In genomic region chr6:87001995-87002394, GRCm38 (mm10) we compare ENCODE assay signal across 8 mouse cellular contexts. TPM values are rescaled to one million over a fixed set of nuclear protein-coding genes. Genes with fewer than 3 reads are reported as not detected.
DNase-seq lines count a peak whose midpoint lies in the region; ATAC-seq and TF ChIP-seq lines count a peak whose summit lies in the region.

No protein-coding gene starts in this region.

- 90% methylated on average over 6 of the region's 6 CpGs for WGBS in heart, embryonic 16.5 days
- WGBS in limb, embryonic 13.5 days, result 91% methylated on average over 6 of the region's 6 CpGs
- 95% methylated on average over 6 of the region's 6 CpGs for WGBS in limb, embryonic 10.5 days
- WGBS in intestine, embryonic 16.5 days, result 87% methylated on average over 6 of the region's 6 CpGs

- no peak for TF ChIP-seq POLR2A in myocyte (IDR thresholded peaks at IDR 0.05; ENCODE audit: insufficient read length, low read depth)

- no peak overlapping the region for H3ac ChIP-seq in myocyte (ENCODE audit: control insufficient read depth, insufficient read length)

- no peaks in the 10 kb centered on the region for H3K27me3 ChIP-seq in heart, embryonic 16.5 days (ENCODE audit: control insufficient read depth, insufficient read depth, low read length)
- H3K27me3 ChIP-seq in limb, embryonic 13.5 days, result no peaks in the 10 kb centered on the region
- no peaks in the 10 kb centered on the region for H3K27me3 ChIP-seq in limb, embryonic 10.5 days (ENCODE audit: low read depth, poor library complexity, severe bottlenecking)
- no peaks in the 10 kb centered on the region for H3K27me3 ChIP-seq in intestine, embryonic 16.5 days (replicated peaks; ENCODE audit: control insufficient read depth, insufficient read depth, low read length)
- H3K27me3 ChIP-seq in myocyte (ENCODE audit: control insufficient read depth, insufficient read depth, insufficient read length), result no peaks in the 10 kb centered on the region

- H3K79me2 ChIP-seq in myocyte (ENCODE audit: control insufficient read depth, insufficient read depth), result no peaks in the 10 kb centered on the region

- no peak for DNase-seq in heart, postnatal 4 days
- no peak for DNase-seq in limb, embryonic 10.5 days (ENCODE audit: low spot score)
- DNase-seq in urinary bladder, postnatal 4 days (ENCODE audit: low spot score in 2 of 2), result no peak
- no peak for DNase-seq in gastrocnemius, postnatal 4 days (ENCODE audit: low spot score in 2 of 2)

- peaks cover 9% of the 10 kb centered on the region for H3K4me1 ChIP-seq in heart, embryonic 16.5 days (ENCODE audit: control insufficient read depth, insufficient read depth, low read length)
- peaks cover 5% of the 10 kb centered on the region; the same call in 1 of the 2 replicates for H3K4me1 ChIP-seq in limb, embryonic 13.5 days
- H3K4me1 ChIP-seq in limb, embryonic 10.5 days, result no peaks in the 10 kb centered on the region
- H3K4me1 ChIP-seq in intestine, embryonic 16.5 days (ENCODE audit: control insufficient read depth, insufficient read depth, low read length), result peaks cover 6% of the 10 kb centered on the region; the same call in 1 of the 2 replicates

- no peak for ATAC-seq in heart, embryonic 16.5 days (replicated peaks; ENCODE audit: extremely low read depth, insufficient read depth, low FRiP score)
- no peak for ATAC-seq in limb, embryonic 13.5 days (ENCODE audit: low FRiP score, low read depth)
- peak; percentile 53 for ATAC-seq in intestine, embryonic 16.5 days

- H3K4me3 ChIP-seq in heart, embryonic 16.5 days (ENCODE audit: low read length), result no peak overlapping the region
- H3K4me3 ChIP-seq in limb, embryonic 13.5 days, result no peak overlapping the region
- no peak overlapping the region for H3K4me3 ChIP-seq in limb, embryonic 10.5 days
- no peak overlapping the region for H3K4me3 ChIP-seq in intestine, embryonic 16.5 days (ENCODE audit: low read length)
- H3K4me3 ChIP-seq in myocyte, result no peak overlapping the region

- no peak overlapping the region for H3K4me2 ChIP-seq in heart, embryonic 16.5 days (ENCODE audit: low read depth, low read length)
- H3K4me2 ChIP-seq in limb, embryonic 13.5 days (replicated peaks), result no peak overlapping the region
- no peak overlapping the region for H3K4me2 ChIP-seq in intestine, embryonic 16.5 days (ENCODE audit: low read depth, low read length)
- peak overlapping the region; percentile 66 for H3K4me2 ChIP-seq in myocyte (ENCODE audit: low read depth)

- H3K9me3 ChIP-seq in heart, embryonic 16.5 days (replicated peaks; ENCODE audit: control insufficient read depth, low read length), result no peaks in the 10 kb centered on the region
- no peaks in the 10 kb centered on the region for H3K9me3 ChIP-seq in limb, embryonic 13.5 days
- H3K9me3 ChIP-seq in limb, embryonic 10.5 days (replicated peaks), result no peaks in the 10 kb centered on the region
- no peaks in the 10 kb centered on the region for H3K9me3 ChIP-seq in intestine, embryonic 16.5 days (ENCODE audit: control insufficient read depth, low read length)

- H3K9ac ChIP-seq in heart, embryonic 16.5 days (ENCODE audit: low read length), result no peak overlapping the region
- no peak overlapping the region for H3K9ac ChIP-seq in limb, embryonic 13.5 days
- no peak overlapping the region for H3K9ac ChIP-seq in intestine, embryonic 16.5 days (ENCODE audit: low read depth, low read length)

- H3K36me3 ChIP-seq in heart, embryonic 16.5 days (ENCODE audit: control insufficient read depth, insufficient read depth), result peaks cover 7% of the 10 kb centered on the region; the same call in 1 of the 2 replicates
- H3K36me3 ChIP-seq in limb, embryonic 13.5 days, result peaks cover 24% of the 10 kb centered on the region
- peaks cover 20% of the 10 kb centered on the region for H3K36me3 ChIP-seq in limb, embryonic 10.5 days
- no peaks in the 10 kb centered on the region for H3K36me3 ChIP-seq in intestine, embryonic 16.5 days (ENCODE audit: control insufficient read depth, insufficient read depth, low read length)
- peaks cover 15% of the 10 kb centered on the region for H3K36me3 ChIP-seq in myocyte (ENCODE audit: control insufficient read depth, insufficient read depth)

- peak overlapping the region; percentile 76 for H3K27ac ChIP-seq in heart, embryonic 16.5 days (ENCODE audit: low read length)
- peak overlapping the region; percentile 45; the same call in 1 of the 2 replicates for H3K27ac ChIP-seq in limb, embryonic 13.5 days
- H3K27ac ChIP-seq in limb, embryonic 10.5 days, result no peak overlapping the region
- peak overlapping the region; percentile 5; the same call in 1 of the 2 replicates for H3K27ac ChIP-seq in intestine, embryonic 16.5 days (ENCODE audit: low read length)

TF ChIP-seq in myocyte, 11 proteins besides CTCF, POLR2A, EP300 and RAD21:
- TF ChIP-seq SRF (IDR thresholded peaks at IDR 0.05; ENCODE audit: control insufficient read depth, insufficient read length, low read depth) (no peak), REST (IDR thresholded peaks at IDR 0.05; ENCODE audit: insufficient read depth, insufficient read length) (no peak), CEBPB (IDR thresholded peaks at IDR 0.05; ENCODE audit: insufficient read depth, poor library complexity, severe bottlenecking) (no peak), TCF12 (IDR thresholded peaks at IDR 0.05; ENCODE audit: insufficient read depth, poor library complexity, severe bottlenecking) (no peak), E2F4 (IDR thresholded peaks at IDR 0.05; ENCODE audit: insufficient read depth) (no peak), MAX (IDR thresholded peaks at IDR 0.05; ENCODE audit: low read depth) (no peak), POLR2AphosphoS2 (IDR thresholded peaks at IDR 0.05; ENCODE audit: insufficient read length, low read depth) (no peak), MYOD1 (IDR thresholded peaks at IDR 0.05; ENCODE audit: control insufficient read depth in 1 of 3, insufficient read length in 2 of 3, low read depth in 2 of 3) (no peak), USF1 (IDR thresholded peaks at IDR 0.05; ENCODE audit: low read depth) (no peak), MYOG (IDR thresholded peaks at IDR 0.05; ENCODE audit: control insufficient read depth in 1 of 3, insufficient read depth in 1 of 3, insufficient read length in 2 of 3, low read depth in 2 of 3) (no peak), TCF3 (IDR thresholded peaks at IDR 0.05; ENCODE audit: insufficient read length, low read depth) (no peak)

RNA-seq across cellular contexts. Expression of gene Nfu1, which starts 7.0 kb away (rescaled TPM):
- polyA plus RNA-seq in heart, embryonic 16.5 days (2015; fragmentation: Nextera tagmentation; extraction: Ambion mirVana), result 97.3 and 98.5 TPM in 2 replicates
- 10 to 100 TPM; 73.1 to 79.3 TPM for total RNA-seq in heart, postnatal 4 days (2021)
- polyA plus RNA-seq in limb, embryonic 13.5 days (2015; fragmentation: Nextera tagmentation; extraction: Ambion mirVana), result 105 TPM in 2 replicates
- polyA plus RNA-seq in limb, embryonic 10.5 days (2016; fragmentation: Nextera tagmentation; extraction: Ambion mirVana), result 85.6 and 89.4 TPM in 2 replicates
- polyA plus RNA-seq in intestine, embryonic 16.5 days (2015; fragmentation: Nextera tagmentation; extraction: Ambion mirVana), result 110 and 114 TPM in 2 replicates
- 240 TPM for polyA plus RNA-seq in myocyte (2012; fragmentation: generic; extraction: Trizol)
- total RNA-seq in gastrocnemius, postnatal 4 days (2021), result 10 to 100 TPM; 61.7 to 68.1 TPM

RNA-seq across cellular contexts. Expression of gene Gfpt1, which starts 40.7 kb away (rescaled TPM):
- 8.3 and 10.2 TPM in 2 replicates for polyA plus RNA-seq in heart, embryonic 16.5 days (2015; fragmentation: Nextera tagmentation; extraction: Ambion mirVana)
- 10 to 100 TPM; 21.6 to 22.9 TPM for total RNA-seq in heart, postnatal 4 days (2021)
- 26.2 and 27.3 TPM in 2 replicates for polyA plus RNA-seq in limb, embryonic 13.5 days (2015; fragmentation: Nextera tagmentation; extraction: Ambion mirVana)
- 14.5 and 20.7 TPM in 2 replicates for polyA plus RNA-seq in limb, embryonic 10.5 days (2016; fragmentation: Nextera tagmentation; extraction: Ambion mirVana)
- 24.7 and 25.7 TPM in 2 replicates for polyA plus RNA-seq in intestine, embryonic 16.5 days (2015; fragmentation: Nextera tagmentation; extraction: Ambion mirVana)
- 13.4 TPM for polyA plus RNA-seq in myocyte (2012; fragmentation: generic; extraction: Trizol)
- total RNA-seq in gastrocnemius, postnatal 4 days (2021), result 10 to 100 TPM; 52.6 TPM
